Mouse (Mus musculus) hindbrain, embryonic 12.5 days (tissue): Measurements from ENCODE around the gene Gm20388. TPM values are rescaled to one million over a fixed set of nuclear protein-coding genes. Genes with fewer than 3 reads are reported as not detected.

Source experiments
- ATAC-seq: fragments of 200-750 bp; cut with Nextera tagmentation; 2 replicates; pipeline ENCODE4 v1.8.0; 2017; ENCODE audit warnings: moderate TSS enrichment; ENCODE audit not compliant: low FRiP score
- H3K27ac ChIP-seq: fragments of 300-500 bp; sonication (generic); 2 replicates; pipeline ENCODE4 v1.5.1; 2016; ENCODE audit warnings: mild to moderate bottlenecking
- H3K27me3 ChIP-seq: fragments of 300-500 bp; sonication (generic); 2 replicates; pipeline ENCODE4 v1.6.1; 2016; ENCODE audit warnings: mild to moderate bottlenecking
- H3K36me3 ChIP-seq: fragments of 300-500 bp; sonication (generic); 2 replicates; pipeline ENCODE4 v1.6.1; 2016; ENCODE audit warnings: mild to moderate bottlenecking
- H3K4me1 ChIP-seq: fragments of 300-500 bp; sonication (generic); 2 replicates; pipeline ENCODE4 v1.6.1; 2016
- H3K4me2 ChIP-seq: fragments of 300-500 bp; sonication (generic); replicated peaks from 2 replicates; pipeline ENCODE4 v1.6.1; 2016; ENCODE audit warnings: mild to moderate bottlenecking
- H3K4me3 ChIP-seq: fragments of 300-500 bp; sonication (generic); 2 replicates; pipeline ENCODE4 v1.5.1; 2016; ENCODE audit warnings: mild to moderate bottlenecking
- H3K9ac ChIP-seq: fragments of 300-500 bp; sonication (generic); 2 replicates; pipeline ENCODE4 v1.6.1; 2016; ENCODE audit warnings: mild to moderate bottlenecking, moderate library complexity
- H3K9me3 ChIP-seq: fragments of 300-500 bp; sonication (generic); replicated peaks from 2 replicates; pipeline ENCODE4 v1.6.1; 2016; ENCODE audit warnings: mild to moderate bottlenecking
- WGBS: fragments of 180-500 bp; shearing (Covaris S2); methylation state at CpG from one replicate; pipeline ENCODE4 v1.1.7; 2016; 5-methylcytosine and 5-hydroxymethylcytosine counted together
- polyA plus RNA-seq: library from polyadenylated mRNA; unstranded; fragments of >200 nt; fragmentation: Nextera tagmentation; extraction: Ambion mirVana; gene quantifications from 2 replicates; pipeline ENCODE4 v1.2.1, GENCODE M21; 2016

The Gm20388 gene
- polyA plus RNA-seq, 1 experiment from 2014 or later = not detected

GRCm38 (mm10) chr8:120950674-120951218, 1040.1 kb downstream of the Gm20388 start:
- Histone ChIP-seq H3K27me3 (peaks cover 81% of the 10 kb centered on the region), H3K4me3 (no peak overlapping the region), H3K27ac (no peak overlapping the region), H3K36me3 (no peaks in the 10 kb centered on the region), H3K9me3 (no peaks in the 10 kb centered on the region), H3K9ac (no peak overlapping the region), H3K4me1 (peaks cover 12% of the 10 kb centered on the region; the same call in 1 of the 2 replicates), H3K4me2 (no peak overlapping the region)
- no peak for ATAC-seq
- 42% methylated on average over 16 of the region's 16 CpGs for WGBS

GRCm38 (mm10) chr8:120959470-120959891, 1048.8 kb downstream of the Gm20388 start:
- no peaks in the 10 kb centered on the region for H3K36me3 ChIP-seq
- WGBS = 5% methylated on average over 8 of the region's 8 CpGs
- H3K27me3 ChIP-seq = peaks cover 93% of the 10 kb centered on the region
- no peaks in the 10 kb centered on the region for H3K9me3 ChIP-seq
- H3K4me3 ChIP-seq = no peak overlapping the region
- H3K4me1 ChIP-seq = peaks cover 10% of the 10 kb centered on the region; the same call in 1 of the 2 replicates
- no peak overlapping the region for H3K9ac ChIP-seq
- H3K4me2 ChIP-seq = no peak overlapping the region
- H3K27ac ChIP-seq = no peak overlapping the region
- no peak for ATAC-seq

DNA sequence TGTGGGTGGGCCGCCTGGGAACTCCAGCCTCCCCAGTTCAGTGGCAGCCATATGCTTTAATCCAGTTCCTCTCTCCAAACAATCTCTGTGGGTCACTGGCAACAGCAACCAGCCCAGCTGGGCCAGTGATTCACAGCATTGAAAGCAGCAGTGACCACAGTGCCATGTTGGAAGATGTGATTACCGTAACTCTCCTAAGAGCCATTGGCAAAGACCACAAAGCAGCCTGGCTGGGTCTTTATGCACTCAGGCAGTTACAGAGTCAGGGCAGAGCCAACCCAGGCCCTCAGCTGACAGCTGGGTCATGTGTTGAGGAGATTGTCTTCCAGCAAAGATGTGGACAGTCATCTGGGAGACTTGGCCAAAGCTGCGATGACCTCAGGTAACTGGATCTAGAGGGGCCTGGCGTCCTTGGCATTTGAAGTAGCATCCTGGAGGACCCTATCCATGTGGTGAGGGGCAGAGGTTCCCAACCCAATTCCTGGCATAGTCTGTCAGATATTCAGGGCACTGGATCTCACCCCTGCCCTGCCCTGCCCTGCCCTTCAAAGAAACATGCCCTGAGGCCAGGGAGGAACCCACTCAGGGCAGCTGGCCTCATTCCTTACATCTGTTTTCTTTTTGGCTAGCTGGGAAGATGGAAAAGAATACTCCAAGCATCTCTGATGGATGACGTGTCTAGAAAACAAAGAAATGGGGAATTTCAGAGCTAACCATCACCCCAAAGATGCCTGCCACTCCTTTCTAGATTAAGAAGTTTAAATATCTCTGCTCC, 1052.2 kb downstream of the Gm20388 start:
- 89% methylated on average over 5 of the region's 5 CpGs for WGBS
- Histone ChIP-seq H3K4me2 (no peak overlapping the region), H3K4me3 (no peak overlapping the region)

GRCm38 (mm10) chr8:120966557-120966956, 1055.9 kb downstream of the Gm20388 start:
- ATAC-seq = no peak
- no peak overlapping the region for H3K4me2 ChIP-seq
- H3K9ac ChIP-seq = no peak overlapping the region
- no peaks in the 10 kb centered on the region for H3K9me3 ChIP-seq
- 16% methylated on average over 3 of the region's 3 CpGs for WGBS
- no peak overlapping the region for H3K27ac ChIP-seq
- H3K27me3 ChIP-seq = peaks cover 95% of the 10 kb centered on the region
- H3K36me3 ChIP-seq = no peaks in the 10 kb centered on the region
- H3K4me3 ChIP-seq = no peak overlapping the region
- H3K4me1 ChIP-seq = no peaks in the 10 kb centered on the region

More for the DNA sequence above, 1052.2 kb downstream of the Gm20388 start:
- ATAC-seq = no peak
- peaks cover 10% of the 10 kb centered on the region; the same call in 1 of the 2 replicates for H3K4me1 ChIP-seq
- no peaks in the 10 kb centered on the region for H3K36me3 ChIP-seq
- H3K9ac ChIP-seq = no peak overlapping the region
- no peaks in the 10 kb centered on the region for H3K9me3 ChIP-seq
- no peak overlapping the region for H3K27ac ChIP-seq
- peaks cover 95% of the 10 kb centered on the region for H3K27me3 ChIP-seq

- Histone ChIP-seq H3K4me1 (peaks cover 14% of the 10 kb centered on the region), H3K27me3 (peaks cover 95% of the 10 kb centered on the region), H3K4me2 (no peak overlapping the region), H3K9me3 (no peaks in the 10 kb centered on the region), H3K9ac (no peak overlapping the region), H3K36me3 (no peaks in the 10 kb centered on the region), H3K4me3 (no peak overlapping the region), H3K27ac (no peak overlapping the region)
- 36% methylated on average over 6 of the region's 6 CpGs for WGBS
- ATAC-seq = no peak
Observed at GRCm38 (mm10) chr8:120968308-120968707, 1057.7 kb downstream of the Gm20388 start.

- Histone ChIP-seq H3K9me3 (no peaks in the 10 kb centered on the region), H3K27me3 (peaks cover 94% of the 10 kb centered on the region), H3K4me1 (peaks cover 14% of the 10 kb centered on the region), H3K9ac (no peak overlapping the region), H3K4me2 (no peak overlapping the region), H3K4me3 (no peak overlapping the region), H3K27ac (no peak overlapping the region), H3K36me3 (no peaks in the 10 kb centered on the region)
- WGBS = 33% methylated on average over 5 of the region's 5 CpGs
- no peak for ATAC-seq
Observed at GRCm38 (mm10) chr8:120970346-120970745, 1059.7 kb downstream of the Gm20388 start.

DNA sequence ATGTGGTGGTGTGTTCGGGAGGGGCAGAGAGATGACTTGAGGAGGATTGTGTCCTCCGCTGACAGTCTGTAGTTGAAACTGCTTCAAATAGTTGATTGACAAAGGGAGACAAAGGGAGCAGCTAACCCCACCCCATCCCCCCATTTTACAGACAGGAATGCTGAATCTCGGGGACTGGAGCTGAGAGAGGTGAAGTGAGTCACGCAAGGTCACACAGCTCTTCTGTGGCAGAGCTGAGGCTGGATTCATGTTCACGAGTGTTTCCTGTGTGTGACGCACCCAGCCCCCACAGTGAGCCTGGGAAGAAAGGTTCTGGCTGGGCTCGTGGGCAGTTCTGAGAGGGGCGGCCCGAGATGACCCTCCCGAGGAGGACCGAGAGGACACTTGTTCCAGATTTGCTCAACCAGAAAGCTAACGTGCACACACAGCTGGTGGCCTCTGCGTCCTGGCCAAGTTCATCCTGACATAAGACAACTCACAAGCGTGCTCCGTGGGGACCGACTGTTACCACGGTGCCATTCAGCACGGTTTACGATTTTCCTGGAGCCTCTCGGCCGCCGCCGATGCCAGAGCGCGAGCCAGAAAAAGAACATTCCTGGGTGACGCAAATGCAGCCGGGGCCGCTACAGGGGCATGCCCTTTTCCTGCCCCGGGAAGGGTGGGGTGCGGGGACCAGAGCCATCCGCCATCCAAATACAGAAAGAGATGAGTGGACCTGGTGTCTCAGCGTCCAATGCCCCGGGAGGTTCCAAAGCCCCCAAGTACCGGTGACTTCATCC, 1061.2 kb downstream of the Gm20388 start:
- Histone ChIP-seq H3K4me2 (peak overlapping the region; percentile 52), H3K9me3 (no peaks in the 10 kb centered on the region), H3K27me3 (peaks cover 88% of the 10 kb centered on the region), H3K9ac (0 out of 2 replicates have a peak overlapping the region, but pooled peaks have one; percentile 33), H3K4me3 (peak overlapping the region; percentile 26), H3K27ac (no peak overlapping the region), H3K4me1 (peaks cover 14% of the 10 kb centered on the region), H3K36me3 (no peaks in the 10 kb centered on the region)
- WGBS = 19% methylated on average over 34 of the region's 34 CpGs
- no peak for ATAC-seq

DNA sequence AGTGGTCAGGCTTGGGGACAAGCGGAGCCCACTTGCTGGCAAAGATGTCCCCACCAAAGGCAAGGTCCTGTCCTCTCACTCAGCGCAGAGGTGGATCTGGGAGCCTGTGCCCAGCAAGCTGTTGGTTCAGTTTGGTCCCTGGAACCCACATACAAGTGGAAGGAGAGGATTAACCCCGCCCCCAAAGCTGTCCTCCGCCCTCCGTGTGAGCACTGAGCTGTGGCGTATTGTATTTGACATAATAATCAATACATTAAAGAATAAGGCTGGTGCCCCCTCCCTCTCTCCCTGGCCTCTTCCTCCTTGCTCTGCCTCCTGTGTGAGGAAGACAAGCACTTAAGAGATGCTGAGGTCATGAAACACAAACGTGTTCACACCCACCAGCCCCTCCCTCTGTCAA, 1062.4 kb downstream of the Gm20388 start:
- Histone ChIP-seq H3K4me1 (peaks cover 14% of the 10 kb centered on the region), H3K27ac (no peak overlapping the region), H3K4me2 (peak overlapping the region; percentile 52; the same call in 1 of the 2 replicates), H3K9me3 (no peaks in the 10 kb centered on the region), H3K9ac (no peak overlapping the region), H3K36me3 (no peaks in the 10 kb centered on the region), H3K4me3 (no peak overlapping the region), H3K27me3 (peaks cover 88% of the 10 kb centered on the region)
- 20% methylated on average over 7 of the region's 7 CpGs for WGBS
- no peak for ATAC-seq

DNA sequence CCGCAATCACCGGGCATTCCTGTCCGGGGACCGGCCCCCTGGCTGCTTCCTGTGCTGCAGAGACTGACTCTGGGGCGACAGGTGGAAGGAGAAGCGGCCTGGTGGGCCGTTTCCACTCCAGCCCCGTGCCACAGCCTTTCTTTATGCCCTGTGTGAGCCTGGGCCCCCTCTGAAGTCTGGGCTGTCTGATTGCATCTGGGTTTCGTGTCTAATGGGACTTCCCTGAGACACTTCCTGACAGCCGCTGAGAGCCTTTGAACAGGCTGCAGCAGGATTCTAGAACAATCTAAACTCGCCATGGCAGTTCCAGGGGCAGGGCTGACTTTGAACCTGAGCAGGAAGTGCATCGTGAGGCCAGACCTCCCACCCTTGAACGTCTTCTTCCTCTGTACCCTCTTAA, 1066.5 kb downstream of the Gm20388 start:
- Histone ChIP-seq H3K36me3 (no peaks in the 10 kb centered on the region), H3K9ac (no peak overlapping the region), H3K9me3 (no peaks in the 10 kb centered on the region), H3K27ac (no peak overlapping the region), H3K4me1 (peaks cover 10% of the 10 kb centered on the region), H3K4me2 (no peak overlapping the region), H3K27me3 (peaks cover 47% of the 10 kb centered on the region), H3K4me3 (no peak overlapping the region)
- WGBS = 69% methylated on average over 13 of the region's 13 CpGs
- ATAC-seq = no peak

DNA sequence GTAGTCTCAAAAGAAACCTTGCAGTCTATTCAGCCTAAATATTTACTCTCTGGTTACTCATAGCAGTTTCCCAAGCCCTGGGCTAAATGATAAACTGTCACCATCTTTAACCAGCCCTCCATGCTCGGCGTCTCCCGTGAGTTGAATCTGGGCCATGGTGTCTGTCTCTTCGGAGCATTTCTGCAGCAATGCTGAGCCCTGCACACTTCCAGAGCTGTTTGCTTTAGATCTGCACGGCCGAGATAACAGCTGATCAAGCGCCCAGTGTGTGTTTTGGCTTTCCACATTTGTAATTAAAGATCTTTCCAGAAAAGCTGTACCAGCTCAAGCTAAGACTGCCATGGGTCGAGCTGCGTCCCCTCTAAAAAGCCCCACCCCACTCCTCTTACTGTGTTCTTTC, 1068.6 kb downstream of the Gm20388 start:
- Histone ChIP-seq H3K4me1 (no peaks in the 10 kb centered on the region), H3K4me3 (no peak overlapping the region), H3K9ac (no peak overlapping the region), H3K27ac (no peak overlapping the region), H3K4me2 (no peak overlapping the region), H3K27me3 (peaks cover 27% of the 10 kb centered on the region), H3K9me3 (no peaks in the 10 kb centered on the region), H3K36me3 (no peaks in the 10 kb centered on the region)
- ATAC-seq = no peak
- 82% methylated on average over 9 of the region's 9 CpGs for WGBS

DNA sequence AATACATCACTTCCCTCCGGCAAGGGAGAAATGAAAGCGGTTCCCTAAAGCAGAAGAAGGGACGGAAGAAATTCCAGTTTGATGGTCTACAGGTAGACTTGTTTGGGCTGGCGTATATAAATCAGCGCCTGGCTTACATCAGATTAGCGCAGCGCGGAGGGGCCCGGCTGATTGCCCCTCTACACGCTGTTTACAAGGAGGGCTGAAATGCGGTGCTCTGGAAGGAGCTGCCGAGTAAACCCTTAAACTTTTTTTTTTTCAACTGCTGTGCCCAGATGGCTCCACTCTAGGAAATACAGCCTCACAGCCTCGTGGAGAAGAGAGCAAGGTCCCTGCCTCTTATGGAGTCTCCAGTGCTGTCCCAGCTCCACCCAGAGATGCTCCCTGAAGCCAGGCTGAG, 1070.3 kb downstream of the Gm20388 start:
- Histone ChIP-seq H3K4me3 (no peak overlapping the region), H3K27ac (no peak overlapping the region), H3K4me1 (no peaks in the 10 kb centered on the region), H3K9me3 (no peaks in the 10 kb centered on the region), H3K9ac (no peak overlapping the region), H3K27me3 (peaks cover 10% of the 10 kb centered on the region), H3K4me2 (no peak overlapping the region), H3K36me3 (no peaks in the 10 kb centered on the region)
- 64% methylated on average over 13 of the region's 13 CpGs for WGBS
- ATAC-seq = no peak

- ATAC-seq = no peak
- no peak overlapping the region for H3K9ac ChIP-seq
- H3K4me1 ChIP-seq = no peaks in the 10 kb centered on the region
- H3K4me2 ChIP-seq = no peak overlapping the region
- no peaks in the 10 kb centered on the region; the same call in none of the 2 replicates for H3K27me3 ChIP-seq
- 81% methylated on average over 8 of the region's 8 CpGs for WGBS
- no peak overlapping the region for H3K4me3 ChIP-seq
- no peak overlapping the region for H3K27ac ChIP-seq
- no peaks in the 10 kb centered on the region for H3K9me3 ChIP-seq
- H3K36me3 ChIP-seq = no peaks in the 10 kb centered on the region
Observed at GRCm38 (mm10) chr8:120984888-120985287, 1074.2 kb downstream of the Gm20388 start.
